Mouse (Mus musculus) heart, adult 2 months (tissue): ENCODE measurements around the gene Chil6. TPM values are rescaled to one million over a fixed set of nuclear protein-coding genes. Genes with fewer than 3 reads are reported as not detected.

Experiments
- DNase-seq, 2 experiments: peaks; one replicate each; pipeline ENCODE4 v3.0.0; 2021
- H3K27ac ChIP-seq: fragments of 200-600 bp; 2 replicates; pipeline ENCODE4 v1.8.1; 2022
- H3K27me3 ChIP-seq: fragments of 200-500 bp; 2 replicates; pipeline ENCODE4 v1.6.1; 2012; ENCODE audit warnings: mild to moderate bottlenecking, low read length, inconsistent platforms, mixed read lengths; ENCODE audit not compliant: control insufficient read depth, insufficient read depth
- H3K36me3 ChIP-seq: fragments of 200-500 bp; 2 replicates; pipeline ENCODE4 v1.6.1; 2012; ENCODE audit warnings: low read length, inconsistent platforms; ENCODE audit not compliant: control insufficient read depth, insufficient read depth
- H3K4me1 ChIP-seq: fragments of 200-500 bp; 2 replicates; pipeline ENCODE4 v1.6.1; 2011; ENCODE audit warnings: low read length; ENCODE audit not compliant: control insufficient read depth, insufficient read depth
- H3K4me3 ChIP-seq: fragments of 200-600 bp; 2 replicates; pipeline ENCODE4 v1.8.1; 2022
- H3K79me2 ChIP-seq: fragments of 200-500 bp; replicated peaks from 2 replicates; pipeline ENCODE4 v1.6.1; 2012; ENCODE audit warnings: mild to moderate bottlenecking, inconsistent platforms, low read length, moderate library complexity, mixed read lengths; ENCODE audit not compliant: control insufficient read depth, insufficient read depth
- H3K9ac ChIP-seq: fragments of 200-500 bp; 2 replicates; pipeline ENCODE4 v1.6.1; 2012; ENCODE audit warnings: low read depth, mild to moderate bottlenecking, control low read depth, inconsistent platforms, low read length, mixed read lengths
- CTCF ChIP-seq: fragments of 200-600 bp; IDR thresholded peaks from 2 replicates; pipeline ENCODE4 v1.8.1; 2022; ENCODE audit warnings: antibody characterized with exemption, mild to moderate bottlenecking, moderate library complexity
- EP300 ChIP-seq: fragments of 200-500 bp; IDR thresholded peaks from 2 replicates; pipeline ENCODE4 v1.6.1; 2011; ENCODE audit warnings: low read depth, low read length, control low read depth; ENCODE audit not compliant: insufficient read depth
- POLR2A ChIP-seq: fragments of 200-500 bp; IDR thresholded peaks from 2 replicates; pipeline ENCODE4 v1.6.1; 2011; ENCODE audit warnings: mild to moderate bottlenecking, low read depth, low read length, control low read depth; ENCODE audit not compliant: insufficient read depth
- WGBS: fragments of 180-500 bp; shearing (Covaris S2); methylation state at CpG from one replicate; pipeline ENCODE4 v1.1.7; 2018; 5-methylcytosine and 5-hydroxymethylcytosine counted together
- intact Hi-C: fragments of 180-260 bp; cut with DNase I; formaldehyde crosslinking; loops from one replicate; pipeline ENCODE4 v1.15.1; 2025
- long read RNA-seq: library from polyadenylated mRNA; stranded (forward); transcript quantifications from one replicate; pipeline ENCODE4 v2.0.0, GENCODE M21; 2021
- polyA plus RNA-seq: library from polyadenylated mRNA; depleted of rRNA; stranded (reverse); fragments of >200 nt; gene quantifications from 2 replicates; pipeline ENCODE4 v1.2.3, GENCODE M21; 2012; rRNA removed
- total RNA-seq, 2 experiments: library from RNA; stranded (reverse); gene quantifications; 2 replicates each; pipeline ENCODE4 v1.2.3; 2021

The Chil6 gene
- total RNA-seq, result not detected
- not detected in 2 replicates for polyA plus RNA-seq
- long read RNA-seq, result 0 reads

- DNase-seq, result no peak
- intact Hi-C loops, result no loop called here
- Histone ChIP-seq H3K79me2 (no peaks in the 10 kb centered on the region), H3K4me3 (no peak within 1 kb of the TSS), H3K27me3 (no peaks in the 10 kb centered on the region), H3K27ac (no peak within 1 kb of the TSS), H3K4me1 (no peaks in the 10 kb centered on the region), H3K36me3 (no peaks in the 10 kb centered on the region), H3K9ac (no peak within 1 kb of the TSS)
- no peak for TF ChIP-seq POLR2A
- TF ChIP-seq EP300, result no peak
- no peak for TF ChIP-seq CTCF
These were observed at the start of gene Chil6 for GRCm38 (mm10) chr3:106406082-106406481. Chil6 (minus strand) TSS chr3:106406182.

- Histone ChIP-seq H3K4me3 (no peak overlapping the region), H3K27me3 (no peaks in the 10 kb centered on the region), H3K9ac (no peak overlapping the region), H3K4me1 (no peaks in the 10 kb centered on the region), H3K36me3 (no peaks in the 10 kb centered on the region), H3K27ac (no peak overlapping the region), H3K79me2 (no peaks in the 10 kb centered on the region)
- TF ChIP-seq CTCF (no peak), POLR2A (no peak), EP300 (no peak)
- WGBS, result 54% methylated on average over 4 of the region's 4 CpGs
- intact Hi-C loops, result loop anchor here (10.0 kb wide), 1 partner anchor 778 kb away; no protein-coding TSS in a partner anchor
- DNase-seq, result no peak
These were observed 46.6 kb upstream of the Chil6 start for GRCm38 (mm10) chr3:106452616-106453015.

GRCm38 (mm10) chr3:106449567-106449966 is 43.6 kb upstream of the Chil6 start:
- no peaks in the 10 kb centered on the region for H3K79me2 ChIP-seq
- H3K27me3 ChIP-seq, result no peaks in the 10 kb centered on the region
- H3K27ac ChIP-seq, result no peak overlapping the region
- intact Hi-C loops, result loop anchor here (2.0 kb wide), 1 partner anchor 457 kb away; no protein-coding TSS in a partner anchor
- TF ChIP-seq EP300 (no peak), CTCF (no peak), POLR2A (no peak)
- H3K9ac ChIP-seq, result no peak overlapping the region
- H3K36me3 ChIP-seq, result no peaks in the 10 kb centered on the region
- WGBS, result 56% methylated on average over 4 of the region's 4 CpGs
- H3K4me3 ChIP-seq, result no peak overlapping the region
- H3K4me1 ChIP-seq, result no peaks in the 10 kb centered on the region
- no peak for DNase-seq

- TF ChIP-seq POLR2A (no peak), CTCF (no peak), EP300 (no peak)
- Histone ChIP-seq H3K9ac (no peak overlapping the region), H3K27me3 (no peaks in the 10 kb centered on the region), H3K4me3 (no peak overlapping the region), H3K79me2 (no peaks in the 10 kb centered on the region), H3K27ac (no peak overlapping the region), H3K4me1 (no peaks in the 10 kb centered on the region), H3K36me3 (no peaks in the 10 kb centered on the region)
- no peak for DNase-seq
- intact Hi-C loops, result loop anchor here (2.0 kb wide), 1 partner anchor 456 kb away; no protein-coding TSS in a partner anchor
These were observed 43.0 kb upstream of the Chil6 start for GRCm38 (mm10) chr3:106448995-106449394.

- no peaks in the 10 kb centered on the region for H3K36me3 ChIP-seq
- no peak overlapping the region for H3K4me3 ChIP-seq
- H3K9ac ChIP-seq, result no peak overlapping the region
- intact Hi-C loops, result loop anchor here (2.0 kb wide), 1 partner anchor 456 kb away; no protein-coding TSS in a partner anchor
- DNase-seq, result no peak
- no peak overlapping the region for H3K27ac ChIP-seq
- H3K27me3 ChIP-seq, result no peaks in the 10 kb centered on the region
- no peaks in the 10 kb centered on the region for H3K4me1 ChIP-seq
- no peaks in the 10 kb centered on the region for H3K79me2 ChIP-seq
- no peak for TF ChIP-seq EP300
- peak; percentile 84 for TF ChIP-seq CTCF
These were observed 42.6 kb upstream of the Chil6 start for GRCm38 (mm10) chr3:106448571-106448970.

Other genes starting within 250 kb of the Chil6 start
- gene Chil3, start 238.6 kb downstream of the Chil6 start, total RNA-seq, result 1 to 10 TPM in 1 of 2 experiments, under 1 TPM in 1; 0.18 to 1.0 TPM
- 0.32 and 1.3 TPM in 2 replicates for gene Chil3, start 238.6 kb downstream of the Chil6 start, polyA plus RNA-seq
- not detected for gene Chil4, start 186.7 kb downstream of the Chil6 start, total RNA-seq
- gene Chil4, start 186.7 kb downstream of the Chil6 start, polyA plus RNA-seq, result not detected in 2 replicates
- gene Dennd2d, start 76.2 kb upstream of the Chil6 start, total RNA-seq, result under 1 TPM; 0.45 to 0.57 TPM
- 0.91 and 1.9 TPM in 2 replicates for gene Dennd2d, start 76.2 kb upstream of the Chil6 start, polyA plus RNA-seq
- gene Dram2, start 141.6 kb upstream of the Chil6 start, total RNA-seq, result 100 to 1,000 TPM in 1 of 2 experiments, 10 to 100 TPM in 1; 94.7 to 109 TPM
- gene Dram2, start 141.6 kb upstream of the Chil6 start, polyA plus RNA-seq, result 64.5 and 162 TPM in 2 replicates
- 10 to 100 TPM; 19.3 to 22.1 TPM for gene Cept1, start 141.6 kb upstream of the Chil6 start, total RNA-seq
- 10.5 and 23.5 TPM in 2 replicates for gene Cept1, start 141.6 kb upstream of the Chil6 start, polyA plus RNA-seq